Mouse (Mus musculus): ENCODE data around the gene Dhx8. TPM values are rescaled to one million over a fixed set of nuclear protein-coding genes. Genes with fewer than 3 reads are reported as not detected.

Dhx8 gene
- 4.6 and 5.8 TPM in 2 replicates for polyA plus RNA-seq (2012; rRNA removed; ENCODE audit: low replicate concordance)

DNA sequence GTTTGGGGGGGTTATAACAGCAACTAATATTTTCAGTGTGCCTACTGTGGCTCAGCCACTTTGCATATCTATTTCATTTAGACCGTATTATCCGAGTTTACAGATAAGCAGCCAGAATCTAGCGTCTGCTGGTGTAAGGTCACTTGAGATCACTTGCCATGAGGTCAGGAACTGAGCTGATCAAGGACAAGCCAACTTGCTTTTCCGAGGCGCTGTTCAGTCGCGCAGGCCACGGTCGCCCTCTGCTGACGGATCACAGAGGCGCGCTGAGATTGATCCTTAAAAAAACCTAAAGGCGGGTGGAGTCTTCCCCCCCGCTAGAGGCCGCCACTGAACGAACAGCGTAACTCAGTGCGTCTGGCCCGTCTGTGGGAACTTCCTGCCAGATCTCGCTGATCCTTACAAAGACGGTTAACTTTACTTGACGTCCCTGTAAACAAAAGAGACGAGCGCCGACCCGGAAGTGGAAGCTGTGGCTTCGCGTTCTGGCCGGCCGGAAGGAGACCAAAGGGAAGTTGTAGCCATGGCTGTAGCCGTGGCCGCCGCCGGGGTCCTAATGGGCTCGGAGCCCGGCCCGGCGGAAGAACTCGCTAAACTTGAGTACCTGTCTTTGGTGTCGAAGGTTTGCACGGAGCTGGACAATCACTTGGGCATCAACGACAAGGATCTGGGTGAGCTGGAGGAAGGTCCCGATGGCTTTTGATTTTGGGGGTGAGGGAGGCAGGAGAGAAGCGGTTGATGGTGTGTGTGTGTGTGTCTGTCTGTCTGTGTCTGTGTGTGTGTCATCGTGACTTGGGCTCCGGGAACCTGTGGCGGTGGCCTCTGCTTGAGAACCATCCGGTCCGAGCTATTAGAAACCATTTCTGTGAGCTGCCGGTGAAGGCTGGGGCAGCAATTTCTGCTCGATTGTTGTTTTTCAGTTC is at the start of gene Dhx8:
Gene Dhx8, plus strand, starts transcription at position 402 of the 923 bp plus-strand sequence.

DNA sequence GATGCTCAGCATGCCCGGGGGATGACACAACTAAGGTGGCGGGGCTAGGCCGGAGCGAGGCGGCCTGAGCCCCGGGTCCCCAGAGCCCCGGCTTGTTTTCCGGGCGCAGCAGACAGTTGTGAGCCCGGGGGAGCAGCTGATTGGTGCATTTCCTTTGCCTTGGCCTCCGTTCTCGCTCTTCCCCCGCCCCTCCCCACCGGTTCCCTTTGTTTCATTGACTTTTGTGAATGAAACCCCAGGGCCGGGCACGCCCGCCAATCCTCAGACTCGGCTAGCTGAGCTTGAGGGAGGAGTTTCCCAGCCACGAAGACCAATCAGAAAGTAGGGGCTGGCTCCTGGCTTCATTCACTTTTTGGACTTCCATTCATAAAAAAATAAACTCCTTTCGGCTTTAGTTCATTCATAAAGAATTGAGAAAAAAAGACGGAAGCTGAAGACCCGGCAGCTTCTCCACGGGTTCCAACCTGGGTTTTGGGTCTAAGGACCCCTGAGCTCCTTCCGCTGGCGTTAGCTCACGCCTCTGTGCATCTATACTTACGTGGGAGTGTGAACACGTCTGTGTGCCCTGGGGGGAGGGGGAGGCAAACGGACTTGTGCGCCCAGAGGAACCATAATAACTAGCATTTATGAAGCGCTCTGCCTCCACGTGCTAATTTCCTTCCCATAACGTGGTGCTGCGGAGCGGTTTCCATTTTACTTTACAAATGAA is 52.6 kb downstream of the Dhx8 start, which contains the start of gene Etv4:
Gene Etv4, minus strand, starts transcription at position 229 of the 709 bp plus-strand sequence.

Other genes starting within 250 kb of the Dhx8 start
- 0.20 and 0.68 TPM in 2 replicates for gene Brca1, start 181.0 kb upstream of the Dhx8 start, polyA plus RNA-seq (2012; rRNA removed; ENCODE audit: low replicate concordance)
- gene Nbr1, start 180.8 kb upstream of the Dhx8 start, polyA plus RNA-seq (2012; rRNA removed; ENCODE audit: low replicate concordance): 74.9 and 83.4 TPM in 2 replicates
- 96.7 and 179 TPM in 2 replicates for gene Tmem106a, start 150.7 kb upstream of the Dhx8 start, polyA plus RNA-seq (2012; rRNA removed; ENCODE audit: low replicate concordance)
- not detected in 2 replicates for gene Gm11634, start 133.7 kb upstream of the Dhx8 start, polyA plus RNA-seq (2012; rRNA removed; ENCODE audit: low replicate concordance)
- gene Rdm1, start 105.7 kb upstream of the Dhx8 start, polyA plus RNA-seq (2012; rRNA removed; ENCODE audit: low replicate concordance): 11.4 and 13.6 TPM in 2 replicates
- gene Arl4d, start 67.4 kb upstream of the Dhx8 start, polyA plus RNA-seq (2012; rRNA removed; ENCODE audit: low replicate concordance): 6.5 and 16.5 TPM in 2 replicates
- gene Etv4, start 52.5 kb downstream of the Dhx8 start, polyA plus RNA-seq (2012; rRNA removed; ENCODE audit: low replicate concordance): 1.5 and 10.3 TPM in 2 replicates
- gene Meox1, start 161.5 kb downstream of the Dhx8 start, polyA plus RNA-seq (2012; rRNA removed; ENCODE audit: low replicate concordance): 0.31 and 0.53 TPM in 2 replicates
- not detected in 2 replicates for gene Sost, start 234.1 kb downstream of the Dhx8 start, polyA plus RNA-seq (2012; rRNA removed; ENCODE audit: low replicate concordance)